Mouse (Mus musculus) lung, adult 2 months (tissue): ENCODE data around the gene Il11ra1.
"Not testable (repeated sequence)": the region's sequence is repeated elsewhere in the genome, so short reads cannot be mapped to it uniquely, and the experiment has no call there.

ENCODE experiments used
- CTCF ChIP-seq: fragments of 200-500 bp; IDR thresholded peaks from 2 replicates; pipeline ENCODE4 v1.5.1; 2011; ENCODE audit warnings: mild to moderate bottlenecking, low read length, control low read depth; ENCODE audit not compliant: insufficient read depth
- POLR2A ChIP-seq: fragments of 200-500 bp; IDR thresholded peaks from 2 replicates; pipeline ENCODE4 v1.6.1; 2011; ENCODE audit warnings: low read depth, mild to moderate bottlenecking, control low read depth, low read length, borderline replicate concordance; ENCODE audit errors: extremely low read depth

- TF ChIP-seq POLR2A, CTCF: not testable (repeated sequence)
Observed at GRCm38 (mm10) chr4:41783197-41783596, 83.4 kb downstream of the Il11ra1 start.
